Mouse (Mus musculus) spleen, embryonic (tissue): Measurements from ENCODE around the gene Vamp1.
"Not testable (repeated sequence)": the region's sequence is repeated elsewhere in the genome, so short reads cannot be mapped to it uniquely, and the experiment has no call there.

ENCODE experiments used
- CTCF ChIA-PET: fragments of 350-600 bp; sonication (Branson Sonifier 250); formaldehyde crosslinking; loops from one replicate; lab custom pipeline; 2022; lab: Charles Lee

Gene Vamp1

DNA sequence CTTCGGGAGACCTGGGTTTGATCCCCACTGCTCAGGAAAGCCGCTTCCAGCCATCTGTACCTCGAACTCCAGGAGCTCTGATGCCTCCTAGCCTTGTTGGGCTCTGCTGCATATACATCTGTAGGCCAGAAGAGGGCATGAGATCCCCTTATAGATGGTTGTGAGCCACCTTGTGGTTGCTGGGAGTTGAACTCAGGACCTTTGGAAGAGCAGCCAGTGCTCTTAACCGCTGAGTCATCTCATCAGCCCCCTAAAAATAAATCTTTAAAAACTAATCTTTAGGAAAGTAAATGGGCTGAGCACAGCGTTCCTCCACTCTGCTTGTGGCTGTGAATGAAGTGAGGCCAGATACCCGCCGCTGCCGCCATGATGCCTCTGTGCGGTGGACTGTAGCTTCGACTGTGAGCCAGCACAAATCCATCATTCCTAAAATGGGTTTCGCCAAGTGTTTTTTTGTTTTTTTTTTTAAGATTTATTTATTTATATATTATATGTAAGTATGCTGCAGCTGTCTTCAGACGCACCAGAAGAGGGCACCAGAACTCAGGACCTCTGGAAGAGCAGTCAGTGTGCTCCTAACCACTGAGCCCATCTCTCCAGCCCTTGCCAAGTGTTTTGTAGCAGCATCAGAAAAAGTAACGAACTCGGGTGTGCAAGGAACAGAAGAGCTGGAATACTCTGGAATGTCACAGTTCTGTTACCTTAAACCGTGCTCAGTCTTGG is 59.7 kb downstream of the Vamp1 start:
- CTCF ChIA-PET = interaction anchor here (0.7 to 1.9 kb wide), 4 partner anchors 44 to 114 kb away, joined by 3 to 6 read pairs (median 4); no protein-coding TSS in a partner anchor

DNA sequence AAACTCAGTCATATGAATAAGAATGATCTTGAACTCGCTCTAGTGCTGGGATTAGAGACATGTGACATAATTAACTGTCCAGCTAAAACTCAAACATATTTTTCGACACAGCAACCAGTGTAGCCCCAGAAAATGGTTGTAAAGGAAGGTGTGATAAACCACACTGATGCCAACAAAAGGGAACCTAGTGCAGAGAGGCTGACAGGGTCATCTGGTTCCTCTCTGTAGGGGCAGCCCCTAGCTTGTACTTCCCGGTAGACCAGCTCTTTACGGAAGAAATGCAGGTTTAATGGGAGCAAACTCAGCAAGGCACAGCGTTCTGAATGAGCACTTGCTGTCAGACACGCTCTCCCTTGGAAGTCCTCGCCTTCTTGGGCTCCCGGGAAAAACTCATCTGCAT is 64.4 kb downstream of the Vamp1 start:
- CTCF ChIA-PET = no interaction called here

DNA sequence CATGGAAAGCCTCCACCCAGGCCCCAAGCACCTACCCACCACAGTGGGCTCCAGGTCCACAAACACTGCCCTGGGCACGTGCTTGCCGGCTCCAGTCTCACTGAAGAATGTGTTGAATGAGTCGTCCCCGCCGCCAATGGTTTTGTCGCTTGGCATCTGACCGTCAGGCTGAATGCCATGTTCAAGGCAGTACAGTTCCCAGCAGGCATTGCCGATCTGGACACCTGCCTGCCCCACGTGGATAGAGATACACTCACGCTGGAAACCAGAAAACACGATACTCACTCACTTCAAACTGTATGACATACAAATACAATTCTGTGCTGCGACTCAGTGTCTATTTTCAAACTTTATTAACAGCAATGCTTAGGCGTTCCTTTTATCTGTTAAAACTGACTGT is 67.4 kb downstream of the Vamp1 start:
- CTCF ChIA-PET = not testable (repeated sequence)

DNA sequence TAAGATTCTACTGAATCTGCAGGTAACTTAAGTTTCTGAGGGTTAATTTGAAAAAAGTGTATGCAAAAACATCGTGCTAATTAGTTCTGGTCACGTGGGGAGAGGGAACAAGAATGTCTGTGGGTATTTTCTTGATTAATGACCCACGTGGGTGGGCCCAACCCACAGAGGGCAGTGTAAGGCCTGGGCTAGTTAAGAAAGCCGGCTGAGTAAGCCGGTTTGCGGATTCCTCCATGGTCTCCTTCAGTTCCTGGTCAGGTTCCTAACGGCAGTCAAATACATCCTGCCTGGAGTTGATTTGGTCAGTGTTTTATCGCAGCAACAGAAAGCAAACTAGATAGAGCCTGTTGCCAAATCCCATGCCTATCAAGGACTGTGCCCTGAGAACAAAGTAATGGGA is 68.9 kb downstream of the Vamp1 start:
- CTCF ChIA-PET = no interaction called here

DNA sequence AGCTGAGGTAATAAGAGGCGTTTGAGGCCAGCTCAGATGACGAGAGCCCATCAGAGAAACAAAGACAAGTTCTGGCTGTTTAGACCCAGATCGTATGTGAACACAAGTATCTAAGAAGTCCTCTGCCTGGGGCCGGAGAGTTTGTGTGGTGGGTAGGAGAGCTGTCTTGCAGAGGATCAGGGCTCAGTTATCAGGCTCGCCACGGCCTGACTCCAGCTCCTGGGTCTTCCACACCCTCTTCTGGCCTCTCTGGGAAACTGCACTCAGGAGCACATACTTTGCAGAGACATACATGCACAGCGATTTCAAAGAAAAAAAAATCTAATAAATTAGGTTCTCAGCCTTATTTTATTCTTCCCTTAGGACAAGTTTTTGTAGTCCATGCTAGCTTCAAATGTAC is 69.4 kb downstream of the Vamp1 start:
- CTCF ChIA-PET = no interaction called here

DNA sequence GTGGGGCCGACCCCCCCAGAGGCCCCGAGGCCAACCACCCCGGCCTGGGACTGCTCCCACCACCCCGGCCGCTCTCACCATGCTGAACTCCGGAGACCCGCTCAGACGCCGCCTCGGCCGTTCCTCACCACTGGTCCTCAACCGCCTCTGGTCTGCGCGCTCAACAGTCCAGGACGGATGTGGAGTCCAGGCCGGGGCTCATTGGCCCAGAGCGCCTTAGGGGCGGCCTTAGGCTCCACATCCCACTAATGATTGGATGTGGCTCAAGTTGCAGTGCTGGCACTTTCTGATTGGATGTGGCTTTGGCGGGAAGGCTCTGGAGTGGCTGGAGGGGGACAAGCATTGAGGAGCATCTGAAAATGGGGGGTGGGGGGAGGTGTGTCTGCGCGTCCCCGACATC is 70.5 kb downstream of the Vamp1 start, which contains the start of gene Tuba3a:
TSS of gene Tuba3a (minus strand) at position 153 of the 400 bp plus-strand sequence.
- CTCF ChIA-PET = no interaction called here

DNA sequence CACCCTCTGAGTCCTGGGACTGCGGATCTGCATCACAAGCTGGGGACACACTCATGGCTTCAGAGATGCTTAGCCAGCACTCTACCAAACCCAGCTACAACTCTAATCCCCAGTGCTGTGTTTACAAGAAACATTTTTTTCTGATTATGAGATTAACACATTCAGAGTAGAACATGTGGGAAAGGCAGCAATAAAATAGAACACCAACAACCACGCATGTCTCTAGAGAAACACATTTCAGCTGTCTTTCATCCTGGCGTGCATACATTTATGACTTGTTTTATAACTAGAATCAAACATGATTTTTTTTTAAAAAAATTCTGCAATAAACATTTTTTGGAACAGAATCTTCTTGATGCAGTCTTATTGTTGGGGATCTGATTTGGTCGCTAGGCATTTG is 71.6 kb downstream of the Vamp1 start:
- CTCF ChIA-PET = no interaction called here

DNA sequence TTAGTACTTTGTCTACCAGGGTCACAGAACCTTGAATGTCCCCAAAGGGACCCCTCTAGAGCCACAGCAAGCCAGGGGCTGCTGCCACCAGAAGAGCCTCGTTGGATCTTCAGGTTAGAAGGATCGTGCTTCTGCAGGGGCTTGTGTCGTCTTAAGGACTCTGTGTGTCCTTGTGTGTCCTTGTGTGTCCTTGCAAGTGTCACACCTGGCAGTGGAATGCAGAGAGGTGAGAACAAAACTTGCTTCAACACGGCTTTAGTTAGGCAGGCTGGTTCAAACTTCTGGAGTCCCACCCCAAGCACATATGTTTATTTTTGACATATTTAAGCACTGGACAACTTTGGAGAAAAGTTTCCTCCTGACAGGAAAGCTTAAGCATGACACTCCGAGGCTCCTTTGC is 73.4 kb downstream of the Vamp1 start:
- CTCF ChIA-PET = no interaction called here

DNA sequence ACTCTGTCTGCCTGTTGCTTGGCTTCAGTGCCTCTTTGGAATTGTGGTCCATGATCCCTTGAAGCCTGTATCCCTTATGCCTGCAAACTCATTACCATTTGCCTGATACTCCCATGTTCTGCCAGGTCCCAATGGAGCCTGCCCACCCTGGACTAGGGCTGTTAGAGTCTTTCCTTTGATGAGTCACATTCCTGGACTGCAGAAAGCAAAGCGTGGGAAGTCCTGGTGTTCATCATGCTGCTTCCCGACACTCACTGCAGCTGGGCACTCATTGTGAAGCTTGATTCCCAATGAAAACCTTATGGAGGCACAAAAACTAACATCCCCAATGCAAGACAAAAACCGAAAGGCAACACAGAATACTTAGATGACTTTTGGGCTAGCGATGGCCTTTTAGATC is 76.0 kb downstream of the Vamp1 start:
- CTCF ChIA-PET = interaction anchor here (0.7 kb wide), 1 partner anchor 55 kb away, joined by 9 read pairs; no protein-coding TSS in a partner anchor

DNA sequence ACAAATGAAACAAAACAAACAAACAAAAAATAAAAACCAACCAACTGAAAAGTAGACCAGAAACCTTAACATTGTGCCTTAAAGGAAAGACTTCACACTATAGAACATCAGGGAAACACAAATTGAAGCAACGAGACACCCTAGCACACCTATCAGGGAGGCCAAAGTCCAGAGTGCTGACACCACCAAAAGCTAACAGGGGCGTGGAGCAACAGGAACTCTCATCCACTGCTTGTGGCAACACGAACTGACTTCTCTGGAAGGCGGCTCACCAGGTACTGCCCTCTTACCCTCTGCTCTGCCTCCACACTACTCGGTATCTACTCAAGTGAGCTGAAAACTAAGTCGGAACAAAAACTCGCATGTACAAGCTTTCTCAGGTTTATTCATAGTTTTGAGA is 76.9 kb downstream of the Vamp1 start:
- CTCF ChIA-PET = no interaction called here

DNA sequence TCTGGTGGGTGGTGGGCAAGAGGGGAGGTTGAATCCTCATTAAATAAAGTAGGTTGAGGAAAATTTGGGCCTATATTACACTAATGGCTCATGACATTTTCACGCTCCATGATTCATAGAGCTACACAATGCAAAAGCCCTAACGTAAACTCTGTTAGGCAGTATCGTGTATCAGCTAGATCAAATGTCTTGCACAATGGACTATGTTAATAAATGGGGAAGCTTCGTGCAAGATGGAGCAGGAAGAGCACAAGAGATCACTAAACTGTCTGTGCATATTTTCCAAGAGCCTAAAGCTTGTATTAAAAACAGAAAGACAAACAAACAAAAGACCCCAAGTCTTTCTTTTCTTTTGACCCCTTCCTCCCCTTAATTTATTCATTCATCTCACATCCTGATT is 78.7 kb downstream of the Vamp1 start:
- CTCF ChIA-PET = no interaction called here
